Mouse (Mus musculus) olfactory bulb, adult 2 months (tissue): ENCODE measurements at regions not wholly inside any gene's neighbourhood (a gene's known extent, or its start where the extent isn't known, plus 50 kb on each side); places are given as distances from the start of the nearest gene placed in this dataset.

ENCODE experiments used
- H3K27ac ChIP-seq: fragments of 200-500 bp; 2 replicates; pipeline ENCODE4 v1.5.1; 2012; ENCODE audit warnings: low read depth, low read length; ENCODE audit not compliant: insufficient read depth
- H3K4me1 ChIP-seq: fragments of 200-500 bp; 2 replicates; pipeline ENCODE4 v1.6.1; 2012; ENCODE audit warnings: low read length; ENCODE audit not compliant: control insufficient read depth, insufficient read depth
- H3K4me3 ChIP-seq: fragments of 200-500 bp; 2 replicates; pipeline ENCODE4 v1.5.1; 2012; ENCODE audit warnings: mild to moderate bottlenecking, low read depth, low read length, moderate library complexity; ENCODE audit not compliant: insufficient read depth
- CTCF ChIP-seq: fragments of 200-500 bp; IDR thresholded peaks from 2 replicates; pipeline ENCODE4 v1.5.1; 2012; ENCODE audit warnings: low read depth, mild to moderate bottlenecking, low read length, moderate library complexity; ENCODE audit not compliant: insufficient read depth
- POLR2A ChIP-seq: fragments of 200-500 bp; IDR thresholded peaks from 2 replicates; pipeline ENCODE4 v1.6.1; 2012; ENCODE audit warnings: mild to moderate bottlenecking, low read depth, low read length, moderate library complexity; ENCODE audit not compliant: insufficient read depth
- WGBS: fragments of 180-500 bp; shearing (Covaris S2); methylation state at CpG from one replicate; pipeline ENCODE4 v1.1.7; 2018; 5-methylcytosine and 5-hydroxymethylcytosine counted together

- Histone ChIP-seq H3K27ac (no peak overlapping the region), H3K4me1 (no peaks in the 10 kb centered on the region), H3K4me3 (no peak overlapping the region)
- 46% methylated on average over 5 of the region's 5 CpGs for WGBS
- no peak for TF ChIP-seq CTCF
These were observed 487.1 kb upstream of the Cdh11 start for GRCm38 (mm10) chr8:103272305-103273079.

- WGBS = 94% methylated on average over 2 of the region's 2 CpGs
- Histone ChIP-seq H3K4me3 (no peak overlapping the region), H3K4me1 (no peaks in the 10 kb centered on the region), H3K27ac (no peak overlapping the region)
- TF ChIP-seq POLR2A = no peak
- no peak for TF ChIP-seq CTCF
These were observed 488.0 kb upstream of the Cdh11 start for GRCm38 (mm10) chr8:103273476-103273875.

GRCm38 (mm10) chr8:103281801-103282200 lies 496.4 kb upstream of the Cdh11 start:
- H3K27ac ChIP-seq = no peak overlapping the region
- H3K4me1 ChIP-seq = no peaks in the 10 kb centered on the region
- 75% methylated on average over 1 of the region's 1 CpGs for WGBS
- TF ChIP-seq POLR2A = no peak
- no peak for TF ChIP-seq CTCF
- no peak overlapping the region for H3K4me3 ChIP-seq

GRCm38 (mm10) chr8:103288561-103288974 lies 503.1 kb upstream of the Cdh11 start:
- Histone ChIP-seq H3K27ac (no peak overlapping the region), H3K4me1 (no peaks in the 10 kb centered on the region), H3K4me3 (no peak overlapping the region)
- 11% methylated on average over 12 of the region's 12 CpGs for WGBS
- TF ChIP-seq CTCF (no peak), POLR2A (no peak)

- WGBS = 62% methylated on average over 2 of the region's 2 CpGs
These were observed 507.5 kb upstream of the Cdh11 start for GRCm38 (mm10) chr8:103292896-103293295.

GRCm38 (mm10) chr8:103306476-103307183 lies 521.2 kb upstream of the Cdh11 start:
- 98% methylated on average over 1 of the region's 1 CpGs for WGBS
- H3K4me3 ChIP-seq = no peak overlapping the region
- TF ChIP-seq POLR2A = no peak
- no peak for TF ChIP-seq CTCF
- H3K4me1 ChIP-seq = no peaks in the 10 kb centered on the region
- H3K27ac ChIP-seq = no peak overlapping the region

More at GRCm38 (mm10) chr8:103292896-103293295, 507.5 kb upstream of the Cdh11 start:
- no peak for TF ChIP-seq POLR2A
- TF ChIP-seq CTCF = no peak
- no peak overlapping the region for H3K4me3 ChIP-seq
- H3K27ac ChIP-seq = no peak overlapping the region
- no peaks in the 10 kb centered on the region for H3K4me1 ChIP-seq

GRCm38 (mm10) chr8:103313576-103313975 lies 528.1 kb upstream of the Cdh11 start:
- H3K4me3 ChIP-seq = no peak overlapping the region
- TF ChIP-seq CTCF (no peak), POLR2A (no peak)
- H3K27ac ChIP-seq = no peak overlapping the region
- no peaks in the 10 kb centered on the region for H3K4me1 ChIP-seq
- 71% methylated on average over 1 of the region's 1 CpGs for WGBS

- Histone ChIP-seq H3K27ac (no peak overlapping the region), H3K4me1 (no peaks in the 10 kb centered on the region), H3K4me3 (no peak overlapping the region)
- no peak for TF ChIP-seq CTCF
- no peak for TF ChIP-seq POLR2A
- 35% methylated on average over 1 of the region's 1 CpGs for WGBS
These were observed 529.0 kb upstream of the Cdh11 start for GRCm38 (mm10) chr8:103314279-103315022.

GRCm38 (mm10) chr8:103315742-103316141 lies 530.3 kb upstream of the Cdh11 start:
- TF ChIP-seq CTCF (no peak), POLR2A (no peak)
- Histone ChIP-seq H3K4me1 (no peaks in the 10 kb centered on the region), H3K27ac (no peak overlapping the region), H3K4me3 (no peak overlapping the region)
- WGBS = 88% methylated on average over 1 of the region's 1 CpGs
